Mouse (Mus musculus): Measurements from ENCODE around the gene Zfp451. TPM values are rescaled to one million over a fixed set of nuclear protein-coding genes. Genes with fewer than 3 reads are reported as not detected.

Zfp451 gene
- total and polyA plus RNA-seq, 3 experiments, result 15.8 to 281 (median 20.6) TPM

DNA sequence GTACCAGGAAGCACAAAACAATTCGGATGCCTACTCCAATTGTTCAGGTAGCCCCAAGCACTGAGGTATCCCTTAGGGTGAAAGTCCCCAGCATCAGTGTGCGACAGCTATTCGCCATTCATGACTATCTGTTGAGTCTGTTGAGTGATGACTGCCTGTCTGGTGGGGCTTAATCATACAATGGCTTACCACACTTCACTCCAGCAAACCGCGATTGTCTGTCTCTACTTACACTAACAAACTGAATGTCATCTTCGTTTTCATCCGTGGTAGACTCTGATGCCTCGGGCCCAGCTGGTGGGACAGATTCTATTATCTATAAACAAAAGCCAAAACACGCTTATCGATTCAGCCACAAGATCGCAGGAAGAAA, 914 bp downstream of the Zfp451 start:
- TF ChIP-seq MAZ (IDR thresholded peaks at IDR 0.05; ENCODE audit: low read depth, low read length), result no peak
- peak; percentile 49; the same call in 1 of the 2 replicates for TF ChIP-seq SIN3A (IDR thresholded peaks at IDR 0.05; ENCODE audit: low read length)
- peak; percentile 40; the same call in 1 of the 2 replicates for TF ChIP-seq MAX (IDR thresholded peaks at IDR 0.05; ENCODE audit: low read length)
- peak in 1 of 2 experiments; percentile 8; a peak in 1 of 4 replicates for TF ChIP-seq EP300 (IDR thresholded peaks at IDR 0.05; ENCODE audit: low read depth in 1 of 2, low read length in 2 of 2)
- TF ChIP-seq USF1 (IDR thresholded peaks at IDR 0.05; ENCODE audit: low read depth, low read length), result no peak
- Histone ChIP-seq H3K27ac (ENCODE audit: control insufficient read depth, low read depth, low read length) (peak overlapping the region; percentile 47; the same call in 1 of the 2 replicates), H3K9ac (ENCODE audit: control insufficient read depth, low read depth, low read length, poor library complexity, severe bottlenecking) (peak overlapping the region; percentile 97)

GRCm38 (mm10) chr1:33803323-33803722, 11.1 kb downstream of the Zfp451 start:
- TF ChIP-seq MAX (IDR thresholded peaks at IDR 0.05; ENCODE audit: low read length) (no peak), ZKSCAN1 (IDR thresholded peaks at IDR 0.05; ENCODE audit: low read depth, low read length) (no peak), ELF1 (IDR thresholded peaks at IDR 0.05; ENCODE audit: low read depth, low read length) (no peak), GATA1 (IDR thresholded peaks at IDR 0.05; ENCODE audit: low read depth, low read length) (no peak), ZNF384 (IDR thresholded peaks at IDR 0.05; ENCODE audit: low read depth, low read length) (no peak), NELFE (IDR thresholded peaks at IDR 0.05; ENCODE audit: low read depth, low read length) (no peak), EP300 (IDR thresholded peaks at IDR 0.05; ENCODE audit: low read depth in 1 of 2, low read length in 2 of 2) (no peak), ETS1 (IDR thresholded peaks at IDR 0.05; ENCODE audit: low read depth, low read length) (no peak), CTCF (IDR thresholded peaks at IDR 0.05 in 2 of 3, conservative IDR thresholded peaks at IDR 0.05 in 1 of 3; ENCODE audit: control insufficient read depth in 1 of 3, insufficient read depth in 1 of 3, low read depth in 2 of 3, low read length in 3 of 3, poor library complexity in 1 of 3, severe bottlenecking in 1 of 3) (no peak), JUND (IDR thresholded peaks at IDR 0.05; ENCODE audit: low read depth, low read length) (no peak), TAL1 (IDR thresholded peaks at IDR 0.05; ENCODE audit: low read length) (no peak), BHLHE40 (IDR thresholded peaks at IDR 0.05; ENCODE audit: borderline replicate concordance, low read depth, low read length) (no peak)
- Histone ChIP-seq H3K79me2 (ENCODE audit: control insufficient read depth, insufficient read depth, low read length, poor library complexity) (peaks cover 28% of the 10 kb centered on the region), H3K9me3 (replicated peaks; ENCODE audit: insufficient read depth, low read length) (no peaks in the 10 kb centered on the region), H3K4me1 (ENCODE audit: control insufficient read depth in 1 of 2, insufficient read depth in 2 of 2, low read length in 2 of 2) (no peaks in the 10 kb centered on the region), H3K4me3 (ENCODE audit: control insufficient read depth in 1 of 2, insufficient read depth in 1 of 2, low read depth in 2 of 2, low read length in 2 of 2) (no peak overlapping the region), H3K36me3 (ENCODE audit: control insufficient read depth in 1 of 2, insufficient read depth in 2 of 2, low read length in 2 of 2) (peaks cover 15 to 45% of the 10 kb centered on the region in 2 experiments), H3K27ac (ENCODE audit: control insufficient read depth, low read depth, low read length) (no peak overlapping the region), H3K27me3 (ENCODE audit: control insufficient read depth in 1 of 2, insufficient read depth in 2 of 2, low read length in 2 of 2) (no peaks in the 10 kb centered on the region), H3K9ac (ENCODE audit: control insufficient read depth, low read depth, low read length, poor library complexity, severe bottlenecking) (no peak overlapping the region)
- DNase-seq (ENCODE audit: low read depth, low spot score), result no peak

More for the DNA sequence above, 914 bp downstream of the Zfp451 start:
- Histone ChIP-seq H3K4me3 (ENCODE audit: control insufficient read depth in 1 of 2, insufficient read depth in 1 of 2, low read depth in 2 of 2, low read length in 2 of 2) (peak overlapping the region; percentile 81 to 94), H3K36me3 (ENCODE audit: control insufficient read depth in 1 of 2, insufficient read depth in 2 of 2, low read length in 2 of 2) (peaks cover 13 to 24% of the 10 kb centered on the region in 2 experiments), H3K27me3 (ENCODE audit: control insufficient read depth in 1 of 2, insufficient read depth in 2 of 2, low read length in 2 of 2) (no peaks in the 10 kb centered on the region), H3K9me3 (replicated peaks; ENCODE audit: insufficient read depth, low read length) (no peaks in the 10 kb centered on the region), H3K4me1 (ENCODE audit: control insufficient read depth in 1 of 2, insufficient read depth in 2 of 2, low read length in 2 of 2) (peaks cover 0 to 13% of the 10 kb centered on the region in 2 experiments; a peak in 2 of 4 replicates), H3K79me2 (ENCODE audit: control insufficient read depth, insufficient read depth, low read length, poor library complexity) (peaks cover 38% of the 10 kb centered on the region)
- peak; percentile 57 for DNase-seq (ENCODE audit: low read depth, low spot score)

GRCm38 (mm10) chr1:33799620-33800019, 14.8 kb downstream of the Zfp451 start:
- Histone ChIP-seq H3K4me1 (ENCODE audit: control insufficient read depth in 1 of 2, insufficient read depth in 2 of 2, low read length in 2 of 2) (no peaks in the 10 kb centered on the region), H3K27ac (ENCODE audit: control insufficient read depth, low read depth, low read length) (no peak overlapping the region), H3K9me3 (replicated peaks; ENCODE audit: insufficient read depth, low read length) (no peaks in the 10 kb centered on the region), H3K79me2 (ENCODE audit: control insufficient read depth, insufficient read depth, low read length, poor library complexity) (peaks cover 28% of the 10 kb centered on the region), H3K9ac (ENCODE audit: control insufficient read depth, low read depth, low read length, poor library complexity, severe bottlenecking) (no peak overlapping the region), H3K36me3 (ENCODE audit: control insufficient read depth in 1 of 2, insufficient read depth in 2 of 2, low read length in 2 of 2) (peaks cover 10 to 35% of the 10 kb centered on the region in 2 experiments), H3K4me3 (ENCODE audit: control insufficient read depth in 1 of 2, insufficient read depth in 1 of 2, low read depth in 2 of 2, low read length in 2 of 2) (no peak overlapping the region), H3K27me3 (ENCODE audit: control insufficient read depth in 1 of 2, insufficient read depth in 2 of 2, low read length in 2 of 2) (no peaks in the 10 kb centered on the region)
- DNase-seq (ENCODE audit: low read depth, low spot score), result no peak
- TF ChIP-seq NRF1 (IDR thresholded peaks at IDR 0.05; ENCODE audit: insufficient read depth, low read depth, low read length, poor library complexity, severe bottlenecking) (no peak), ETS1 (IDR thresholded peaks at IDR 0.05; ENCODE audit: low read depth, low read length) (no peak), KAT2A (conservative IDR thresholded peaks at IDR 0.05; ENCODE audit: low read depth, low read length) (no peak), JUND (IDR thresholded peaks at IDR 0.05; ENCODE audit: low read depth, low read length) (no peak), SIN3A (IDR thresholded peaks at IDR 0.05; ENCODE audit: low read length) (no peak), TAL1 (IDR thresholded peaks at IDR 0.05; ENCODE audit: low read length) (no peak), UBTF (IDR thresholded peaks at IDR 0.05; ENCODE audit: borderline replicate concordance, insufficient read depth, low read depth, low read length) (no peak)
